Mouse (Mus musculus) liver, embryonic 18 days (tissue): ENCODE data around the gene Cybc1. TPM values are rescaled to one million over a fixed set of nuclear protein-coding genes. Genes with fewer than 3 reads are reported as not detected.

ENCODE experiments used
- polyA plus RNA-seq: library from polyadenylated mRNA; depleted of rRNA; stranded (reverse); fragments of >200 nt; gene quantifications from 2 replicates; pipeline ENCODE4 v1.2.3, GENCODE M21; 2012; rRNA removed

Gene Cybc1
- 17.4 and 17.8 TPM in 2 replicates for polyA plus RNA-seq

DNA sequence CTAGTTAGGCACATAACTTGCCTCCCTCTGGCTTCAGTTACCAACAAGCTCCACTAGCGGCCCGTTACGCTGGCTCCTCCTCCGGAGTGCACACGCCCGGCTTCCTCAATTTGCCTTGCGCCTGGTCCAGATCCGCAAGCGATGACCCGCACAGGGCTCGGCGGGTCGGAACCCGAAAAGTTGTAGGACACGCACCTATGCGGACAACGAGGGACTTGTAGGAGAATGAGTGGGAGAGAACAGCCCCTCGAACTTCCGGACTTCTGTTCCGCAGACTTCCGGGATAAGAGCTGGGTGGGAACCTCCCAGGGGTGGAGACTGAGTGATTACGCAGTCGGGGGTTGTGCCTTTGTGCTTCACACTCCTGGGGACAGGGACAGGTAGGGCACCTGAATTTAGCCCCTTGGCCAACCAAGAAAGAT lies at the start of gene Cybc1:
Gene Cybc1 (minus strand): TSS at position 305 of the 422 bp plus-strand sequence.

GRCm38 (mm10) chr11:121259160-121260100 lies 30.3 kb upstream of the Cybc1 start, which contains the start of gene Foxk2:
Foxk2 (plus strand) TSS chr11:121259990.

GRCm38 (mm10) chr11:121236564-121237344 lies 7.6 kb upstream of the Cybc1 start, which contains the start of gene Narf:
Narf (plus strand) TSS chr11:121237253.

GRCm38 (mm10) chr11:121204161-121205006 lies 24.7 kb downstream of the Cybc1 start, which contains the start of the genes Hexdc and Ogfod3:
Hexdc (plus strand) TSS chr11:121204433.
Ogfod3 (minus strand) TSS chr11:121204711.

Other genes with a start within 250 kb of the Cybc1 start
- gene Csnk1d, start 238.0 kb downstream of the Cybc1 start, polyA plus RNA-seq = 29.6 and 32.7 TPM in 2 replicates
- 1.0 and 2.6 TPM in 2 replicates for gene Cd7, start 189.9 kb downstream of the Cybc1 start, polyA plus RNA-seq
- gene Sectm1b, start 165.8 kb downstream of the Cybc1 start, polyA plus RNA-seq = 0.02 and 0.08 TPM in 2 replicates
- 2.1 and 2.3 TPM in 2 replicates for gene Sectm1a, start 148.1 kb downstream of the Cybc1 start, polyA plus RNA-seq
- gene Tex19.2, start 110.6 kb downstream of the Cybc1 start, polyA plus RNA-seq = not detected in 2 replicates
- gene Tex19.1, start 83.2 kb downstream of the Cybc1 start, polyA plus RNA-seq = 0.04 TPM in 1 of 2 replicates, not detected in the other
- not detected in 2 replicates for gene Uts2r, start 69.1 kb downstream of the Cybc1 start, polyA plus RNA-seq
- gene Hexdc, start 24.9 kb downstream of the Cybc1 start, polyA plus RNA-seq = 9.8 and 11.2 TPM in 2 replicates
- 6.6 and 6.7 TPM in 2 replicates for gene Ogfod3, start 24.6 kb downstream of the Cybc1 start, polyA plus RNA-seq
- gene Narf, start 7.9 kb upstream of the Cybc1 start, polyA plus RNA-seq = 32.3 and 34.5 TPM in 2 replicates
- gene Foxk2, start 30.7 kb upstream of the Cybc1 start, polyA plus RNA-seq = 7.1 TPM in 2 replicates
- gene Wdr45b, start 125.1 kb upstream of the Cybc1 start, polyA plus RNA-seq = 17.3 and 17.6 TPM in 2 replicates
- gene Rab40b, start 158.9 kb upstream of the Cybc1 start, polyA plus RNA-seq = 0.31 TPM in 2 replicates
- gene Fn3krp, start 192.1 kb upstream of the Cybc1 start, polyA plus RNA-seq = 11.8 and 13.2 TPM in 2 replicates
- 10.9 and 11.1 TPM in 2 replicates for gene Fn3k, start 205.6 kb upstream of the Cybc1 start, polyA plus RNA-seq
- 21.4 and 22.0 TPM in 2 replicates for gene Tbcd, start 222.6 kb upstream of the Cybc1 start, polyA plus RNA-seq